Mouse (Mus musculus): Measurements from ENCODE around the gene Swap70. TPM values are rescaled to one million over a fixed set of nuclear protein-coding genes. Genes with fewer than 3 reads are reported as not detected.
A peak's percentile ranks its signal among the peaks of the same experiment; 100 is the strongest.

Gene Swap70
- total and polyA plus RNA-seq, 3 experiments: 7.7 to 12.7 (median 12.1) TPM

DNA sequence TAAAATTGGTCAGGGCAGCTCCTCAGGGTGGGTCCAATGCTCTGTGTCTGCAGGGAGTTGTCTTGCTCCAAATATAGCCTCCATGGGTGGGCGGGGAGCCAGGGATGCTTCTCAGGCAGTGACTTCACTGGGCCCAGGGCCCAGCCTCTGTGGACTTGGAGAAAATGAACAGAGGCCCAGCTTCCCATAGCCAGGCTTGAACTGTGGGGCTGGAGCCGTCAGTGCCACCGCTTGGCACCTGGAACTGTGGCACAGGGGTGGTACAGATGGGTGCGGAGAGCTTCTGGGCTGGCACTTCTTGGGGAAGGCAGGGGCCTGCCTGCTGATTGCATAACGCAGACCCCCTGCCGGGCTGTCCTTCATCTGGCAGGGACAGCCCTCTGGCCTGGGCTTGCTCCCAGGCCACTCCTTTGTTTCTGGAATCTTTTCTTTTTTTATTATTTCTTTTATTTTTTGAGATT lies 67.2 kb downstream of the Swap70 start:
- intact Hi-C loops (cut with DNase I): loop anchor here (1.0 to 5.0 kb wide), 3 partner anchors 342 to 514 kb away; no protein-coding TSS in a partner anchor
- 29% methylated on average over 6 of the region's 6 CpGs for WGBS
- DNase-seq: peak; percentile 85 to 88
- Histone ChIP-seq H3K27me3 (ENCODE audit: control insufficient read depth, insufficient read depth, low read length) (no peaks in the 10 kb centered on the region), H3K4me3 (no peak overlapping the region), H3K27ac (peak overlapping the region; percentile 77), H3K4me1 (ENCODE audit: control insufficient read depth, insufficient read depth, low read length) (peaks cover 10% of the 10 kb centered on the region), H3K79me2 (replicated peaks; ENCODE audit: control insufficient read depth, insufficient read depth, low read length) (no peaks in the 10 kb centered on the region), H3K36me3 (ENCODE audit: control insufficient read depth, insufficient read depth, low read length) (no peaks in the 10 kb centered on the region), H3K9ac (ENCODE audit: low read depth, low read length) (peak overlapping the region; percentile 50; the same call in 1 of the 2 replicates)
- TF ChIP-seq POLR2A (IDR thresholded peaks at IDR 0.05; ENCODE audit: insufficient read depth, low read depth, low read length) (no peak), EP300 (IDR thresholded peaks at IDR 0.05; ENCODE audit: insufficient read depth, low read depth, low read length) (no peak), CTCF (IDR thresholded peaks at IDR 0.05) (no peak)

DNA sequence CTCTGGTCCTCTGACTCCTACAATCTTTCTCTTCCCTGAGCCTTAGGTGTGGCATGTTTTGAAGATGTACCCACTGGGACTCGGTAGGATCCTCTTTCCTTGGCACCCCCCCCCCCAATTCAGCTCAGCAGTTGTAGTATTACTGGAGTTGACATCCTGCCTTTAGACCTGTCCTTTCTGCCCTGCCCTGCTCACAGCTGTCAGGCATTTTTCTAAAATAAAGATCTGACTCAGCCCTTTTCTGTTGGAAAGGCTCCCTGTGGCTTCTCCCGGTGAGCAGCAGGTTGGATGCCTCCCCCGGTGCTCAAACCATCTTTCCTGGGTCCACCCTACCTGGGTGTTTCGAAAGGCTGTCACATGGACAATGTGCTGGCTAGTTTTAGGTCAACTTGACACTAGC lies 68.1 kb downstream of the Swap70 start:
- intact Hi-C loops (cut with DNase I): loop anchor here (1.0 to 5.0 kb wide), 3 partner anchors 337 to 513 kb away; no protein-coding TSS in a partner anchor
- H3K36me3 ChIP-seq (ENCODE audit: control insufficient read depth, insufficient read depth, low read length): no peaks in the 10 kb centered on the region
- H3K9ac ChIP-seq (ENCODE audit: low read depth, low read length): no peak overlapping the region
- 79% methylated on average over 4 of the region's 4 CpGs for WGBS
- no peak for DNase-seq
- H3K4me1 ChIP-seq (ENCODE audit: control insufficient read depth, insufficient read depth, low read length): peaks cover 10% of the 10 kb centered on the region
- H3K27me3 ChIP-seq (ENCODE audit: control insufficient read depth, insufficient read depth, low read length): no peaks in the 10 kb centered on the region
- no peaks in the 10 kb centered on the region for H3K79me2 ChIP-seq (replicated peaks; ENCODE audit: control insufficient read depth, insufficient read depth, low read length)
- H3K4me3 ChIP-seq: no peak overlapping the region
- peak overlapping the region; percentile 77; the same call in 1 of the 2 replicates for H3K27ac ChIP-seq
- TF ChIP-seq CTCF (IDR thresholded peaks at IDR 0.05) (no peak), POLR2A (IDR thresholded peaks at IDR 0.05; ENCODE audit: insufficient read depth, low read depth, low read length) (no peak), EP300 (IDR thresholded peaks at IDR 0.05; ENCODE audit: insufficient read depth, low read depth, low read length) (no peak)

DNA sequence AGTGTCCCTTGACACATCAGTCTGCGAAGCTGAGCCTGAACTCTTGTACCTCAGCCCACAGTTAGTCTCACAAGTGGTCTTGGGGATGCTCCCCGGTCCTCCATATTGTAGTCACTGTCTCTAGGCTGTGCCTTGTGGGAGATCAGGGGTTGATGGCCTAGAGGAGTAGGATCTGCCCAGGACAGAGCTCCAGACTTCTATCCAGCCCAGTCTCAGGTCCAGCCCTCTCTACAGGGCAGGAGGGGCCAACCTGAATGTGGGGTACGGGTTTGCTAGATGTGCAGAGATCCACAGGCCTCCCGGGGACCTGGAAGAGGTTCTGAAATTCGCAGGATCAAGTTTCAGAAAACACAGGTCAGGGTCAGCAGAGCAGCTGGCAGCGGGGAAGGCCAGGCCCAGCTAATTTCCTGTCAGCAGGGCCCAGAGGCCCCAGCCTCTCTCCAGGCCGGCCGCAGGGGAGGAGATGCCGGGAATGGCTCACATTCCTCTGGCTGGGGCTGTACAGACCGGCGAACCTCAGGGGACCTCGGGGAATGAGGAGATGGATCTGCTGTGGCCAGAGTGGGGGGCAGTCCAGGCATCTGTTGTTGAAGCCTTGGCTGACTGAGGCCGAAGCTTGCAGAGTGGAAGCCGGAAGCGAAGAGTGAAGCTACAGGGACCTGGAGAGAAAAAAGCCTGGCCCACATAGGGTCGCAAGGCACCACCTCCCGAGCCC lies 75.5 kb downstream of the Swap70 start:
- H3K4me1 ChIP-seq (ENCODE audit: control insufficient read depth, insufficient read depth, low read length): peaks cover 11% of the 10 kb centered on the region
- H3K9ac ChIP-seq (ENCODE audit: low read depth, low read length): 0 out of 2 replicates have a peak overlapping the region, but pooled peaks have one; percentile 4
- peak; percentile 82 to 91 for DNase-seq
- no peaks in the 10 kb centered on the region for H3K27me3 ChIP-seq (ENCODE audit: control insufficient read depth, insufficient read depth, low read length)
- WGBS: 34% methylated on average over 17 of the region's 17 CpGs
- H3K79me2 ChIP-seq (replicated peaks; ENCODE audit: control insufficient read depth, insufficient read depth, low read length): no peaks in the 10 kb centered on the region
- H3K36me3 ChIP-seq (ENCODE audit: control insufficient read depth, insufficient read depth, low read length): no peaks in the 10 kb centered on the region
- no peak overlapping the region for H3K4me3 ChIP-seq
- no peak for TF ChIP-seq CTCF (IDR thresholded peaks at IDR 0.05)
- no peak for TF ChIP-seq POLR2A (IDR thresholded peaks at IDR 0.05; ENCODE audit: insufficient read depth, low read depth, low read length)
- TF ChIP-seq EP300 (IDR thresholded peaks at IDR 0.05; ENCODE audit: insufficient read depth, low read depth, low read length): 0 out of 2 replicates have a peak, but pooled peaks have one; percentile 14
- H3K27ac ChIP-seq: peak overlapping the region; percentile 67
- intact Hi-C loops (cut with DNase I): no loop called here

DNA sequence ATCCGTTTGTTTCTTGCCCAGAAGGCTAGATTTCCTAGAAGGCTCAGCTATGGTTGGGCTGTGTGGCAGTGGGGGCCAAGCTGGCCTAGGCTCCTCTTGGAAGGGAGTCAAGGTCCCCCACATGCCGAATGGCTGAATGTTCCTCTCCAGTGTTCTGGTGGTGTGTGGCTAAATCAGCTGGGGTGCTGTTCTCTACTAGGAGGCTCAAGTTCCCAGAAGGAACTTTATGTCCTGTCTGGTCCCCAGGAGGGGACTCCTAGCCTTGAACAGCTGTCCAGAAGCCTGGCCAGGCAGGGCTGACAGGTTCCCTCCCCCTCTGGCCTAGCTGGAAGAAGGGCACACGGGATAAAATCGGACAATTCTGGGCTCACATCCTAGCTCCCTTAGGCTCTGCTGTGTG lies 76.1 kb downstream of the Swap70 start:
- intact Hi-C loops (cut with DNase I): no loop called here
- WGBS: 43% methylated on average over 4 of the region's 4 CpGs
- Histone ChIP-seq H3K79me2 (replicated peaks; ENCODE audit: control insufficient read depth, insufficient read depth, low read length) (no peaks in the 10 kb centered on the region), H3K4me3 (no peak overlapping the region), H3K4me1 (ENCODE audit: control insufficient read depth, insufficient read depth, low read length) (peaks cover 11% of the 10 kb centered on the region), H3K36me3 (ENCODE audit: control insufficient read depth, insufficient read depth, low read length) (no peaks in the 10 kb centered on the region), H3K27me3 (ENCODE audit: control insufficient read depth, insufficient read depth, low read length) (no peaks in the 10 kb centered on the region), H3K9ac (ENCODE audit: low read depth, low read length) (no peak overlapping the region), H3K27ac (peak overlapping the region; percentile 67)
- no peak for DNase-seq
- TF ChIP-seq EP300 (IDR thresholded peaks at IDR 0.05; ENCODE audit: insufficient read depth, low read depth, low read length): no peak

DNA sequence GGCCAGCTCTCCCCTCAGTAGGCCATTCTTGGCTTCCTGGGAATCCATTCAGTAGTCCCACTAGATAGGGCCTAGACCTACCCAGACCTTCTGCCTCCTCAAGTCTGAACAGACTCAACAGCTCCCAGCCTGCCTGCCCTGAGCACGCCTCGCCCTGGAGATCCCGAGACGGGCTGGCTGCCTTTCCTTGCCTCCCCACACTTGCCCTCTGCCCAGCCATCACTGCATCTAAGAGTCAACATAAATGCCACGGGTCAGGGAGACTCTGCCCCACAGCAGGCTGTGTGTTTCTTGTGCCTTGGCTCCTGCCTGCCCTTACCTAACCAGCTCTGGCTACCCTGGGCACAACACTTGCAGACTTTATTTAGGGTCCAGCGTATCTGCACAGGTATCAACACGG lies 76.6 kb downstream of the Swap70 start:
- Histone ChIP-seq H3K9ac (ENCODE audit: low read depth, low read length) (no peak overlapping the region), H3K4me3 (no peak overlapping the region), H3K27me3 (ENCODE audit: control insufficient read depth, insufficient read depth, low read length) (no peaks in the 10 kb centered on the region), H3K27ac (peak overlapping the region; percentile 67), H3K36me3 (ENCODE audit: control insufficient read depth, insufficient read depth, low read length) (no peaks in the 10 kb centered on the region), H3K79me2 (replicated peaks; ENCODE audit: control insufficient read depth, insufficient read depth, low read length) (no peaks in the 10 kb centered on the region), H3K4me1 (ENCODE audit: control insufficient read depth, insufficient read depth, low read length) (peaks cover 11% of the 10 kb centered on the region)
- no peak for DNase-seq
- TF ChIP-seq EP300 (IDR thresholded peaks at IDR 0.05; ENCODE audit: insufficient read depth, low read depth, low read length) (no peak), POLR2A (IDR thresholded peaks at IDR 0.05; ENCODE audit: insufficient read depth, low read depth, low read length) (no peak), CTCF (IDR thresholded peaks at IDR 0.05) (no peak)
- 86% methylated on average over 7 of the region's 7 CpGs for WGBS
- intact Hi-C loops (cut with DNase I): no loop called here

DNA sequence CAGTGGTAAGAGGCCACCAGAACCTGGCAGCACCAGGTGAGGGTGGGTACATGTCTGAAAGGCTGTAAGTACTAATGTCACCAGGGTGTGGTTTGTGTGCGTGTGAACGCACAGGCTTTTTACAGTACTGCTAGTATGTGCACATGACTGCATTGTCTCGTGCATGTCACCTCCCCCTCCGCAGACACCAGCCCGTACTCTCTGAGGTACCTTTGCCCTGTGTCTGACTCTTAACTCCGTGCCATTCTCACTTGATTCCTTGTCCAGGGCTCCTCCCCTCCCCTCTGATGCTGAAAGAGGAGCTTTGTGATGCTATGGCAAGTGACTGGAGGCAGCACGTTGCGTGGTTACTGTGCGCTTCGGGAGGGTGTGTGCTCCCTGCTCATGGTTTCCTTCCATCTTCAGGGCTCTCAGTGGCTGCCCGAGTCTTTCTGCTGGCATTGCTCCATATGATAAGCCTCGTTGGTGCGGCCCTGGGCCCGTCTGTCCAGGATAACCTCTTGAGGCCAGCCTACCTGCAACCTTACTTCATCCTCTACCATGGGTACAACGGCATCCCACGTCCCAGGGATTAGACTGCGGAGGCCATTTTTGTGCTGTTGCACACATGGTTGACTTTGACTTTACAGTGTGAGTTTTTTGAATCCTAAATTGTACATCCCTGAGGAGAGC lies 77.4 kb downstream of the Swap70 start:
- WGBS: 82% methylated on average over 17 of the region's 17 CpGs
- DNase-seq: no peak

More for the DNA sequence above, 77.4 kb downstream of the Swap70 start:
- Histone ChIP-seq H3K36me3 (ENCODE audit: control insufficient read depth, insufficient read depth, low read length) (no peaks in the 10 kb centered on the region), H3K27me3 (ENCODE audit: control insufficient read depth, insufficient read depth, low read length) (no peaks in the 10 kb centered on the region), H3K9ac (ENCODE audit: low read depth, low read length) (no peak overlapping the region), H3K4me3 (no peak overlapping the region), H3K79me2 (replicated peaks; ENCODE audit: control insufficient read depth, insufficient read depth, low read length) (no peaks in the 10 kb centered on the region), H3K27ac (no peak overlapping the region), H3K4me1 (ENCODE audit: control insufficient read depth, insufficient read depth, low read length) (peaks cover 11% of the 10 kb centered on the region)
- no peak for TF ChIP-seq EP300 (IDR thresholded peaks at IDR 0.05; ENCODE audit: insufficient read depth, low read depth, low read length)
- no peak for TF ChIP-seq CTCF (IDR thresholded peaks at IDR 0.05)
- TF ChIP-seq POLR2A (IDR thresholded peaks at IDR 0.05; ENCODE audit: insufficient read depth, low read depth, low read length): no peak
- intact Hi-C loops (cut with DNase I): no loop called here

Measured in heart, adult 2 months (tissue).